Mouse (Mus musculus) urinary bladder, adult 18-20 months (tissue): Measurements from ENCODE around the gene Ell2.

Source experiments
- DNase-seq, 2 experiments: peaks; one replicate each; pipeline ENCODE4 v3.0.0; 2022; ENCODE audit warnings: low spot score in 2 of 2, mixed read lengths in 2 of 2

Ell2 gene

DNA sequence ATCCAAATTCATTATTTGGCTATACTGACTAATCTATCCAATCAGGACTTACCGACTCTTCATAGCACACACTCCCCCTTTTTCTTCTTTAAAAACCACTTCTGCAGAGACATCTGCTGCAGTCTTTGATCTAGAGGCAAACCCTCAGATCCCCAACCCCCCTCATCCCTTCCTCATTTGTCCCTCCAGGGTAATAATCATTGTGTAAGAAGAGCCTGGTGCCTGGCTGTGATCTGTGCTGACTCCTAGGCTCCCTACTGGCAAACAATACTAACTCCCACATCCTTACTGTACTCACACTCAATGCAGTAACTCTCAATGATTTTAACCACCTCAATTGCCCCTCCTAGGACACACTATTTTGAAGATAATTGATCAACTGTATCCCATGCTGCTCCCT, 103.4 kb downstream of the Ell2 start:
- no peak for DNase-seq

DNA sequence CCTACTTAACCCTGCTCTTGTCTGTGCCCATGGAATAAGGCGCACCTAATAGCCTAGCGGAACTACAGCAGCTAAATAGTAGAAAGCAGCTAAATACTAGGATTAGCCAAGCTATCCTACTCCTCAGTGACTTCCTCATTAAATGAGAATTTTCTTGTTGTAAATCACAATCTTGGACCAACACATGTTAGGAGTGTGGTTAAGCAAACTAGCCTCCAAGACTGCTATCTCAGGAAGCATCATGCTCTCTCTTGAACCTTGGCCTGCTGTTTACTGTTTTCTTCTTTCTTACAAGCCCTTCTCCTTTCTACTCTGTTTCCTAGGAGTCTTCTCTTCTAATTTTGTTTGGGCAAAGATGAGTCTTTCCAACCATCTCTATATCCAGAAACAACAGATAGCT, 110.6 kb downstream of the Ell2 start:
- DNase-seq, result no peak

DNA sequence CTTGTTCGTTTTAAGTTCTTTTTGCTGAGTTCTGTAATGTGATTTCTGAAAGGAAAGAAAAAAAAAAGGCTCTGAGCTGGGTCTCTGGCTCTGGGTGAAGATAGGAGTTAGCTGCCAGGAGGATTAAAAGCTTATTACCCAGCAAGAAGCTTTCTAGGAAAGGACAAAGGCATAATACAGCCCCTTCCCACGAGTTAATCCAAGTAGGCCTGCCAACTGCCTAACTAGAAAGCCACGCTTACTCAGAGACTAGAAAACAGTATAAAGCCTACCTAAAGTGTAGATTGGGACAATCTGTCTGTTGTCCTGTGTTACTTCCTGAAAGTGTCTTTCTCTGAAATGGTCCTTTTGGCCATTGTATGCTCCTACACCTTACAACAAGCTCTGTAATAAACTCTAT, 111.9 kb downstream of the Ell2 start:
- no peak for DNase-seq

DNA sequence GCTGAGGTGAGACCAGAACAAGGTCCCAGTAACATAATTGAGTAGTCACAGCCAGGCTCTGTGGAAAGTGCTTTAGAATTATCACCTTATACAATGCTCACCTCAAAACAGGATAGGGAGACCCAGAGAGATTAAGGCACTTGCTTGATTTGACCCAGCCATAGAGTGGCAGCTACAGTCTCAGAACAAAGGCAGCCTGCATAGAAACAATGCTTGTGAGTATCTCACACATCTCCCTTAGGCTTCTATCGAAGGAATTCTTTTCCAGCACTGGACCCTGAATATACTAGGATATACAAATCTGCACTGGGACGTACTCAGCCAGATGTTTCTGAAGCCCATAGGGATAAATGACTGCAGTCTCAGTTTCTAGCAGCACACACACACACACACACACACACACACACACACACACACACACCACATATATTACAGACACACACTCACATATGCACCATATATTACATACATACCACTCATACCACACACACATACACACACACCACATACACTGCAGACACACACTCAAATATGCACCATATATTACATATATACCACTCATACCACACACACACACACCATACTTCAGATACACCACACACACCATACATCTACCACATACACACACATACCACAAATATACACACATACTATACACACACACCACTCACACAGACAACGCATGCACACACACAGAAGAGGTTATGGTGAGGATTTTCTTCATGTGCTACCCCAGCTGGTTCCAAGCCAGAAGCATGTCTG, 112.6 kb downstream of the Ell2 start:
- no peak for DNase-seq

DNA sequence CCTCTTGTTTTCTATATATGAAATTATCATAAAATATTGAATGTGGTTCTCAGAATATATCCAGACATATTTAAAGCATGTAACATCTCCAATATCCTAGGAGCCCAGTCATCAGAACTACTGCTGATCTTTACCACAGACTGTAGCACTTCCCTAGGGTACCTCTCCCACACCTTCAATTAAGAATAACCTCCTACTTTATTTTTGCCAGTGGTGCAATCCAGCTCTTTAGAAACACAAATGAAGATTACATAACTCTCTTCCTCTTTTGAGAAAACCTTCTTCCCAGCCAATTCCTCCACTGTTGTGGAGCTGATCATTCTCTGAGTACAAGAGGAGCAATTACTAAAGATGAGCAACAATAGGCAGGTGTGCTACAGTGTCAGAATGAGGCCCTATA, 113.3 kb downstream of the Ell2 start:
- no peak for DNase-seq
